In the genomic region with DNA sequence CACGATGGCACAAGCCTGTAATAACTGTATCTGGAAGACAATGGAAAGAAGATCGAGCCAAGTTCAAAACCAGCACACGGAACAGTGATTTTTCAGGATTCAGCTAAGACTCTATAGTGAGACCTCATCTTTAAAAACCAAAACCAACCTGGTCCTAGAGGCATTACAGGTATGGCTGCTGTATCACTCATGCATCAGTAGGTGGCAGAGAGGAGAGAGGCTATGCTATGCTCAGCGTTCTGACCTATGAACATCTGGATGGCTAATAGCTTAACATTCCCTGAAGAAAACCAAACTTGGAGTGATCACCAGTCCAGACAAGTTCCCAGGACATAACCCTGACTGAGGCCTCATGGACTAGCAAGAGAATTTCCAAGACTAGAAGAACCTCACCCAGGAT, we compare ENCODE assay signal across 1 mouse cellular context.
A peak's percentile ranks its signal among the peaks of the same experiment; 100 is the strongest.
TF ChIP-seq lines count a peak whose summit lies in the region.

No protein-coding gene starts in this region.

TF ChIP-seq in CH12.LX, 34 proteins besides CTCF, POLR2A, EP300 and RAD21:
- TF ChIP-seq ELF1 (IDR thresholded peaks at IDR 0.05; ENCODE audit: low read depth, low read length), result no peak
- peak; percentile 30 for TF ChIP-seq SMC3 (IDR thresholded peaks at IDR 0.05; ENCODE audit: low read depth, low read length)
